Mouse (Mus musculus): Measurements from ENCODE around the gene Gtf3a.

DNA sequence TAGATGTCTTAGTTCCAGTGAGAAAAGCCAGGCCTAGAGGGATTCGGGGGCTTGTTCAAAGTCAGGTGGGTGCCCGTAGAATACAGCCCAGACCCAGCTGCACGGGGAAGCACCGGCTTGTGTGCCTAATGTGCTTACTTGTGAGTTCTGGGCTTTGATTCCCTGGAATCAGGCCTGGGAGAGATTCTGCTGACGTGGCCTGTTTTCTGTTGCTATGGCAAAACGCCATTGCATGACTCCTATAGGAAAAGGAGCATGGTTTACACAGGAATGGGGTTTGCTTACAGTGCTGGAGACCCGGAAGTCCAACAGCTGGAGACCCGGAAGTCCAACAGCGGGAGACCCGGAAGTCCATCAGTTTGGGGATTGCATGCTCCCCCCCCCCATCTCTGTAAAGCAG, 39.1 kb downstream of the Gtf3a start:
- TF ChIP-seq POLR2A (IDR thresholded peaks at IDR 0.05; ENCODE audit: insufficient read depth, low read depth, low read length) (no peak), CTCF (IDR thresholded peaks at IDR 0.05) (no peak), EP300 (IDR thresholded peaks at IDR 0.05; ENCODE audit: insufficient read depth, low read depth, low read length) (no peak)

All from heart, adult 2 months (tissue).